Mouse (Mus musculus) lung, embryonic 16.5 days (tissue): ENCODE data around the gene Hmcn2. TPM values are rescaled to one million over a fixed set of nuclear protein-coding genes. Genes with fewer than 3 reads are reported as not detected.

ENCODE experiments used
- ATAC-seq: fragments of 200-750 bp; cut with Nextera tagmentation; 2 replicates; pipeline ENCODE4 v1.8.0; 2017; ENCODE audit warnings: low read depth, mild to moderate bottlenecking, moderate library complexity
- H3K27ac ChIP-seq: fragments of 300-500 bp; sonication (generic); 2 replicates; pipeline ENCODE4 v1.5.1; 2014; ENCODE audit warnings: mild to moderate bottlenecking, control low read depth, low read length
- H3K27me3 ChIP-seq: fragments of 300-500 bp; sonication (generic); 2 replicates; pipeline ENCODE4 v1.6.1; 2014; ENCODE audit warnings: low read depth, low read length, mixed read lengths; ENCODE audit not compliant: control insufficient read depth, insufficient read depth
- H3K36me3 ChIP-seq: fragments of 300-500 bp; sonication (generic); 2 replicates; pipeline ENCODE4 v1.6.1; 2014; ENCODE audit warnings: low read length; ENCODE audit not compliant: control insufficient read depth, insufficient read depth
- H3K4me1 ChIP-seq: fragments of 300-500 bp; sonication (generic); replicated peaks from 2 replicates; pipeline ENCODE4 v1.6.1; 2014; ENCODE audit warnings: low read length, mixed read lengths; ENCODE audit not compliant: control insufficient read depth, insufficient read depth
- H3K4me2 ChIP-seq: fragments of 300-500 bp; sonication (generic); 2 replicates; pipeline ENCODE4 v1.6.1; 2014; ENCODE audit warnings: low read depth, low read length, control low read depth
- H3K4me3 ChIP-seq: fragments of 300-500 bp; sonication (generic); 2 replicates; pipeline ENCODE4 v1.5.1; 2014; ENCODE audit warnings: mild to moderate bottlenecking, low read length, control low read depth
- H3K9ac ChIP-seq: fragments of 300-500 bp; sonication (generic); 2 replicates; pipeline ENCODE4 v1.6.1; 2014; ENCODE audit warnings: low read length, control low read depth
- H3K9me3 ChIP-seq: fragments of 300-500 bp; sonication (generic); 2 replicates; pipeline ENCODE4 v1.6.1; 2016; ENCODE audit warnings: low read length; ENCODE audit not compliant: control insufficient read depth
- WGBS: fragments of 180-500 bp; shearing (Covaris S2); extraction: QIAGEN DNeasy Blood & Tissue Kit; methylation state at CpG from one replicate; pipeline ENCODE4 v1.1.7; 2014; 5-methylcytosine and 5-hydroxymethylcytosine counted together
- polyA plus RNA-seq: library from polyadenylated mRNA; unstranded; fragments of >200 nt; fragmentation: Nextera tagmentation; extraction: Ambion mirVana; gene quantifications from 2 replicates; pipeline ENCODE4 v1.2.1, GENCODE M21; 2015

Hmcn2 gene
- polyA plus RNA-seq, 1 experiment from 2014 or later: 1.4 TPM

DNA sequence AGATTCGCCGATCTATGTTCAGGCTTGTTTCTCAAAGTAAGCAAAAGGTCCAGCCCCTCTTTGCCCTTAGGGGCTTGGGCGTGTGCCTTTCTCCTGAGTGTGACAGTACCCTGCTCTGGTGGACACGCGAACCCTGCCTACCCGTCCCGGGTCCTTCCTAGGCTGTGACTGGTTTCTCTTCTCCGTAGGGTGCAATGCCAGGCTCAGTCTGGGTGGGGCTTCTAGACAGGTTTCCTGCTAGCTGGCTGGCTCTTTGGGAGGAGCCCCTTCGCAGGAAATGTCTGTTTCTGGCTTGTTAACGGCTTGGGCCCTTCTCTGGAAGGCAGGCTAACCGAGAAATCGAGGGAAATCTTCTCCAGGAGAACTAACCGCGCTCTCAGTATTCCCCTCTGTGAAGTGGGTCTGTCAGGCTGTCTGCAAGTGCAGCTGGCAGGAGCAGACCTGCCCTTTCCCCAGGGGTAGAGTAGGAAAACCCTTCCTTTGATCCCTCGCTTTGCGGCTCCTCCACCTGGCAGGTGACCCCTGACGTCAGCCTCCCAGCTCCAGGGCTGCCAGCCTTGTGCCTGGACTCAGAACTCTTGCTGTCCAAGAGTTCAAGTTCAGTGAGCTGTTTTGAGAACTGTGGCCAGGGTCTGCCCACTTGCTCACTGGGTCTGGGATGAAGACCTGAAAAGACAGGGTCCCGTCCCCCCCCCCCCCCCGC lies 156.6 kb downstream of the Hmcn2 start:
- WGBS: 7% methylated on average over 18 of the region's 19 CpGs
- H3K9ac ChIP-seq: peak overlapping the region; percentile 68
- H3K27ac ChIP-seq: 0 out of 2 replicates have a peak overlapping the region, but pooled peaks have one; percentile 33
- H3K9me3 ChIP-seq: 0 out of 2 replicates have a peak, but pooled peaks cover 2% of the 10 kb centered on the region
- H3K4me2 ChIP-seq: peak overlapping the region; percentile 89
- peak overlapping the region; percentile 63 for H3K4me3 ChIP-seq
- peaks cover 12% of the 10 kb centered on the region for H3K4me1 ChIP-seq
- H3K27me3 ChIP-seq: peaks cover 8% of the 10 kb centered on the region
- peak; percentile 52 for ATAC-seq
- H3K36me3 ChIP-seq: no peaks in the 10 kb centered on the region

DNA sequence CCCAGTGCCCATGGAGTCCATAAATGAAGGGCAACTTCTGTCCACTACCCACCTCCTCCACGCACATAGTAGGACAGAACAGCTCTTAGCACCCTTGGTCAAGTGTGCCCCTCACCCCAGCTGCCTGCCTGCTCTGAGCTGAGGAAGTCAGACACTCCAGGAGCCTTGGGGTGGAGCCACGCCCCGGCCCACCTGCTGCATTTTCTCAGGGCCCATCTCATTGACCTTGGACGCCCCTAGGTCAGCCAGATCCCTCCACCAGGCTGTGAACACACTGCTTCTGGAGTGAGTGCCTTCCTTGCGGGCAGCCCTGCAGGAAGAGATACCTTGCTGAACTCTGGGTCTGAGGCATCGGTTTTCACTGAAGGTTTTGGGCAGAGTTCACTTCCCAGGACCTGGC lies 157.4 kb downstream of the Hmcn2 start:
- no peak for ATAC-seq
- Histone ChIP-seq H3K4me3 (no peak overlapping the region), H3K4me2 (0 out of 2 replicates have a peak overlapping the region, but pooled peaks have one; percentile 89), H3K9me3 (0 out of 2 replicates have a peak, but pooled peaks cover 2% of the 10 kb centered on the region), H3K9ac (no peak overlapping the region), H3K27ac (no peak overlapping the region), H3K4me1 (peaks cover 12% of the 10 kb centered on the region), H3K36me3 (no peaks in the 10 kb centered on the region), H3K27me3 (peaks cover 8% of the 10 kb centered on the region)
- WGBS: 50% methylated on average over 6 of the region's 6 CpGs

DNA sequence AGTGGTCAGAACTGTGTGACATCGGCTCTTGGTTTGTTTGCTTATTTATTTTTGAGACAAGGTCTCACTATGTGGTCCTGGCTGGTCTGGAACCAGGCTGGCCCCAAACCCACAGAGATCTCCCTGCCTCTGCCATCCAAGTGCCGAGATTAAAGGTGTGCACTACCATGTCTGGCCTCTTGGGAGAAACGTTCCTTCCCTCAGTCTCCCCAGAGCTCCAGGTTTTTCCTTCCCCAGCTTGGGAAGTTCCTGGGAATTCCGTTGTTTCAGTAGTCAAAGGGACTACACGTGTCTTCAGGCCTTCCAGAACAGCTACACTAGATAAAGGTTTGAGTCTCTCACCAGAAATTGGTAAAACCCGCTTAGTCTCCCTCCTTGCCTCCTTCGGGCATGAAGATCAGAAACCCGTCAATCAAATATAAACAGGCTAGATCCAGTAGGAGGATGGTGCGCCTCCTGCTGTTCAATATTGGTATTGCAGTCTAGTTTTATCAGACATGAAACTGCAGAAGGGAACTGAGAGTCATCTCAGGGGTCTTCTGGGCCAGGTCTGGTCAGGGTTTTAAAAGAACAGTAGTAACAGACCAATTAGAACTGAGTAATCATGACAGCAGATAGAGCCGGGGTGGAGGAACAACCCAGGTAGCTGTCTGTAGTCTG lies 158.3 kb downstream of the Hmcn2 start:
- H3K9ac ChIP-seq: no peak overlapping the region
- H3K36me3 ChIP-seq: no peaks in the 10 kb centered on the region
- H3K9me3 ChIP-seq: 0 out of 2 replicates have a peak, but pooled peaks cover 2% of the 10 kb centered on the region
- no peak overlapping the region for H3K4me2 ChIP-seq
- H3K27ac ChIP-seq: no peak overlapping the region
- H3K27me3 ChIP-seq: peaks cover 8% of the 10 kb centered on the region
- no peak for ATAC-seq
- WGBS: 47% methylated on average over 10 of the region's 10 CpGs
- H3K4me3 ChIP-seq: no peak overlapping the region
- peaks cover 12% of the 10 kb centered on the region for H3K4me1 ChIP-seq

DNA sequence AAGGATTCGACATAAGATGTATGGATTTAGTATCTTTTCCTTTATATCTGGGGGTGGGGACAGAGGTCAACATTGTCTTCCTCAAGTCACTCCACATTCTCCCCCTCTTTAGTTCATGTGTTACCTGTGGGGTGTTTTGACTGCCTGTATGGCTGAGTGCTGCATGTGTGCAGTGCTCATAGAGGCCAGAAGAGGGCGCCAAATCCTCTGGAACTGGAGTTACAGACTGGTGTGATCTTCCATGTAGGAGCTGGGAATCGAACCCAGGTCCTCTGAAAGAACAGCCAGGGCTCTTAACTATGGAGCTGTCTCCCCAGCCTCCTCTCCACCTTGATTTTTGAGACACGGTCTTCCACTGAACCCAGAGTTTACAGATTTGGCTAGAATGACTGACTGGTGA lies 159.7 kb downstream of the Hmcn2 start:
- Histone ChIP-seq H3K9me3 (0 out of 2 replicates have a peak, but pooled peaks cover 2% of the 10 kb centered on the region), H3K9ac (no peak overlapping the region), H3K27ac (no peak overlapping the region), H3K4me3 (no peak overlapping the region), H3K4me1 (peaks cover 12% of the 10 kb centered on the region), H3K4me2 (no peak overlapping the region), H3K27me3 (peaks cover 5% of the 10 kb centered on the region), H3K36me3 (no peaks in the 10 kb centered on the region)
- WGBS: 66% methylated on average over 4 of the region's 4 CpGs
- no peak for ATAC-seq

DNA sequence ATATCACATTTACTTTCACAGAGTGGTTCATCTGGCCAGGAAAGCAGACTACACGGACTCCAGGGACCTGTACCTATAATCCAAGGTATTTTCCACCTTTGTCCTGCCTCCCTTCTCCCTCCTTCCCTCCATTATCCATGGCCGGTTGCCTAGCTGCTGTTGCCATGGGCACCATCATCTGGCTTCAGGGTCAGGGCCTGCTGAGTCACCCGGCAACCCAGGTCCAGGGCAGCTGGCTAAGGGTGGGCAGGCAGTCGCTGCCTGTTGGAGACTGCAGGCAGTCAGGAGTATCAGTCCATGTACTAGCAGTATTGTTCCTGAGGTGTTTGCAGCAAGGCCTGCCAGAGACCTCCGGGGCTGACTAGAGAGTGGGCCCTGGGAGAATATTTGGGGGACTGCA lies 160.5 kb downstream of the Hmcn2 start:
- Histone ChIP-seq H3K4me2 (no peak overlapping the region), H3K27ac (no peak overlapping the region), H3K4me1 (peaks cover 9% of the 10 kb centered on the region), H3K27me3 (peaks cover 4% of the 10 kb centered on the region), H3K9me3 (0 out of 2 replicates have a peak, but pooled peaks cover 2% of the 10 kb centered on the region), H3K36me3 (no peaks in the 10 kb centered on the region), H3K9ac (no peak overlapping the region), H3K4me3 (no peak overlapping the region)
- 57% methylated on average over 5 of the region's 5 CpGs for WGBS
- no peak for ATAC-seq

DNA sequence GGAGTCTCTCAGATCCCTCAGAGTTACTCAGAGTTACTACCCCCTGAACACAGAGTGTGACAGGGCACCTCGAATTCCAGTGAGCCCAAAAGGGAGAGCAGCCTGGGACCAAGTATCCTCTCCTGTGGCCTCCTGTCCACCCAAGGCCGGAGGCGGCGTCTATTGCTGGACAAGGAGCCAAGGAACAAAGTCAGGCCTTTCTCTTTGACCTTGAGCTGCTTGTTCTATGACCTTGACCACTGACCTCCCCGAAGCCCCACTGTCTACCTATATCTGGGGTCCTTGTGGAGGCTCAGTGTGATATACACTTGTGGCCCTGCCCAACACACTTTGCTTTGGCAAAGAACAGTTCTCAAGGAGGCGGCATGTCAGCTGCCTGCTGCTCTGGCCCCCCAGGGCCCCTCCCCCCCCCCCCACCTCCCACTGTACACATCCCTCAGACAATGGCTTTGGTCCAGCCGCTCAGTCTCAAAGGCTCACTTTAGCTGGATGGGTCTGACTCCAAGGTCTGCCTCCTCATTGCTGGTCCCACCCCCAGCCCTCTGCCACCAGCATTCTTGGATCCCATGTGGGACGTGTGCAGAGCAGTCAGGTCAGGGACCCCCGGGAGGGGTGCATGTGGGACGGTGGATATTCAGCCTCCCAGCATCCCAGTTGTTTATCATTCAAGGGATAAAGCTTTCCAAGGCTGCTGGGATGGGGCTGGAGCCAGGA lies 162.0 kb downstream of the Hmcn2 start:
- H3K27me3 ChIP-seq: peaks cover under 1% of the 10 kb centered on the region; the same call in 1 of the 2 replicates
- no peak for ATAC-seq
- WGBS: 58% methylated on average over 10 of the region's 10 CpGs
- H3K4me2 ChIP-seq: no peak overlapping the region
- no peaks in the 10 kb centered on the region for H3K36me3 ChIP-seq
- H3K4me3 ChIP-seq: no peak overlapping the region
- H3K9ac ChIP-seq: no peak overlapping the region
- no peak overlapping the region for H3K27ac ChIP-seq
- H3K4me1 ChIP-seq: no peaks in the 10 kb centered on the region
- H3K9me3 ChIP-seq: 0 out of 2 replicates have a peak, but pooled peaks cover 2% of the 10 kb centered on the region

DNA sequence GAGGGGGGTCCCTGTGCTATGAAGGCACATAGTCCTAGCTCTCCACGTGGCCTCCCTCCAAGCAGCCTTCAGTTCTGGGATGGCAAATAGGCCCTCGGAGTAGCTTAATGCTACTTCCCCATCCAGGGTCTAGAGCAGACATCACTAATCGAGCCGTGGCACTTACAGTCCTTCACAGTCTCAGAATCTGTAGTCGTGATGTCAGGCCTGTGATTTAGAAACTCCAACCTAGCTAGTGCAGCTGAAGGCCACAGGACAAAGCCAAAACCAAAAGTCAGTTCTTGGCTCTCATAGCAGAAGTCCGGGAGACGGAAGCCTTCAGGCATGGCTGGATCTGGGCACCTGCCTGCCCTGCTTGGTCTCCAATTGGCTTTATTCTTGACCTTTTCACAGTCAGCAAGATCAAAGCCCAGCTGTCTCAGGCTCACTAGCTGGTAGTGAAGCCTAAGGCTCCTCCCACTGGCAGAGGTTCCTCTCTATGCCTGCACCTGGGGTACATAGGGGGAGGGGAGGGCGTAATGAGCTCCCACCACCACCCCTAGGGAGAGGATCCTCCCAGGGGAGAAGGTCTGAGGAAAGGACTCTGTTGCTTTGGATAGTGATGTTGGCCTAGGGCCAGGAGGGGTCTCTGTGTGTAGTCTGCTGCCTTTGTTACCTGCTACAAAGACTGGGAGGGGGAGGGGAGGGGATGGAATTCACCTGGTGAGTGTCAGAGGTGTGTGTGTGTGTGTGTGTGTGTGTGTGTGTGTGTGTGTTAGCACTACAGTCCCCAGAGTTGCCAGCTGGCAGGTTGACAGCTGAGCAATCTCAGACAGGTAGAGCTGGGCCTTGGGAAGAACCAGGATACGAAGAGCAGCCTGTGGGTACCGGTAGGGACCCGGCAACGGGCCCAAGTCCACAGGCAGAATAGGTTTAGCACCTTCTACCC lies 163.3 kb downstream of the Hmcn2 start:
- Histone ChIP-seq H3K4me3 (no peak overlapping the region), H3K36me3 (no peaks in the 10 kb centered on the region), H3K27ac (no peak overlapping the region), H3K4me1 (no peaks in the 10 kb centered on the region), H3K9ac (no peak overlapping the region), H3K27me3 (no peaks in the 10 kb centered on the region), H3K9me3 (0 out of 2 replicates have a peak, but pooled peaks cover 2% of the 10 kb centered on the region), H3K4me2 (no peak overlapping the region)
- no peak; the same call in 1 of the 2 replicates for ATAC-seq
- 71% methylated on average over 12 of the region's 12 CpGs for WGBS

DNA sequence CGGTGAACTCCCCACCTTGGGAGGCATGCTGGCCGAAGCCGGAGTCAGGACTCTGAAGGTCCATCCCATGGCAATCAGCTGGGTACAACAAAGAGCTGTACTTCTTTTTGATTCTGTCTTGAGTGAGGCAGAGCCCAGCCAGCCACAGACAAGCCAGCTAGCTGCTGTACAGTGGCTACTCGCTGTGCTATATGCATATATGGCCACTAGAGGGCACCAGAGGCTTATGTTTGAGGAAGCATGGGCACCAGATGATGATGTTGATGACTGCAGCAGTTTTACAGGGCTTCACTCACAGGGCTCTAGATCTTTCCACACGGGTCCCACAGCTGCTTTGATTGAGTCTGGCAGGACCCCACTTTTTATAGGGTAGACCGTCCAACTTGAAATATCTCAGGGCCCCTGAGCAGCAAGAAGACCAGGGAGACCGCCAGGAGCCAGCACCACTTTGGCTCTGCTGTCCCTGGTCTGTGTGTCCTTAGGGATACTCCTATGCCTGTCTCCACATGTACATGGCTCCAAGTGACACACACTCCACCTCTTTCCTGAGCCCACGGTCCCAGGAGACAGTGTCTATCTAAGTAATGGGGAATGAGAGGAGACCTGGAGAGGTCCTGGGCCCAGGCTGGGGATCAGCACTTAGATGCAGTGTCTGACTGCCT lies 168.8 kb downstream of the Hmcn2 start:
- Histone ChIP-seq H3K9ac (no peak overlapping the region), H3K4me1 (no peaks in the 10 kb centered on the region), H3K27ac (no peak overlapping the region), H3K36me3 (no peaks in the 10 kb centered on the region), H3K27me3 (no peaks in the 10 kb centered on the region), H3K4me3 (no peak overlapping the region), H3K4me2 (no peak overlapping the region), H3K9me3 (no peaks in the 10 kb centered on the region)
- WGBS: 28% methylated on average over 8 of the region's 8 CpGs
- peak; percentile 85 for ATAC-seq
